Comparison of ENCODE assay signal across 28 mouse cellular contexts in genomic region chr2:150964641-150965040, GRCm38 (mm10).
"Had no signal": no experiment of that assay in that cellular context is flagged by ENCODE, and none has a peak within 500 bp of the region (broad histone marks: within the 10 kb centered on the region; RNA-seq: fewer than 3 reads in every experiment).

No protein-coding gene starts in this region.

- DNase-seq: heart, adult 2 months; heart, postnatal 10 days; heart, postnatal 36 days; kidney, adult 11 months; kidney, adult 18-20 months; kidney, adult 2 months; kidney, adult 8-10 months; kidney, adult 9 months; kidney, postnatal 10 days; kidney, postnatal 14 days; kidney, postnatal 25 days; kidney, postnatal 36 days; kidney, postnatal 4 days; layer of hippocampus, adult 9-11 months; layer of hippocampus, postnatal 36 days had no signal

- H3K27me3 ChIP-seq: heart, embryonic 12.5 days; heart, embryonic 13.5 days; heart, embryonic 15.5 days; hindbrain, embryonic 12.5 days; hindbrain, embryonic 13.5 days; hindbrain, embryonic 15.5 days; intestine, embryonic 15.5 days; kidney, embryonic 15.5 days had no signal

- H3K4me3 ChIP-seq: heart, adult 2 months; heart, embryonic 12.5 days; heart, embryonic 13.5 days; heart, embryonic 15.5 days; hindbrain, embryonic 10.5 days; hindbrain, embryonic 12.5 days; hindbrain, embryonic 13.5 days; hindbrain, embryonic 15.5 days; intestine, embryonic 15.5 days; kidney, embryonic 15.5 days; layer of hippocampus, adult 2 months had no signal

- H3K4me1 ChIP-seq: heart, embryonic 15.5 days; hindbrain, embryonic 10.5 days; hindbrain, embryonic 12.5 days; hindbrain, embryonic 13.5 days; hindbrain, embryonic 15.5 days; intestine, embryonic 15.5 days; kidney, embryonic 15.5 days had no signal

- H3K9me3 ChIP-seq: heart, embryonic 12.5 days; heart, embryonic 13.5 days; heart, embryonic 15.5 days; hindbrain, embryonic 10.5 days; hindbrain, embryonic 12.5 days; hindbrain, embryonic 13.5 days; hindbrain, embryonic 15.5 days; intestine, embryonic 15.5 days; kidney, embryonic 15.5 days had no signal

- H3K27ac ChIP-seq: heart, adult 2 months; heart, embryonic 13.5 days; heart, embryonic 15.5 days; hindbrain, embryonic 10.5 days; hindbrain, embryonic 12.5 days; hindbrain, embryonic 13.5 days; hindbrain, embryonic 14.5 days; hindbrain, embryonic 15.5 days; hindbrain, postnatal 0 days; intestine, embryonic 15.5 days; kidney, embryonic 15.5 days; kidney, postnatal 0 days; layer of hippocampus, adult 2 months had no signal

- H3K36me3 ChIP-seq: heart, embryonic 15.5 days; hindbrain, embryonic 15.5 days had no signal
